Mouse (Mus musculus): ENCODE measurements at regions not wholly inside any gene's neighbourhood (a gene's known extent, or its start where the extent isn't known, plus 50 kb on each side); places are given as distances from the start of the nearest gene placed in this dataset.
A peak's percentile ranks its signal among the peaks of the same experiment; 100 is the strongest.

- Histone ChIP-seq H3K4me3 (ENCODE audit: insufficient read depth, low read length) (no peak overlapping the region), H3K4me1 (ENCODE audit: control insufficient read depth, insufficient read depth, low read length) (peaks cover 20% of the 10 kb centered on the region), H3K27ac (ENCODE audit: insufficient read depth, low read length) (peak overlapping the region; percentile 94)
- no peak for TF ChIP-seq CTCF (IDR thresholded peaks at IDR 0.05; ENCODE audit: borderline replicate concordance, insufficient read depth, low read length)
- no peak for TF ChIP-seq POLR2A (IDR thresholded peaks at IDR 0.05; ENCODE audit: low read depth, low read length)
Observed at GRCm38 (mm10) chr8:103813954-103814591, 287.4 kb upstream of the Cdh5 start.

GRCm38 (mm10) chr8:103816101-103816894, 285.1 kb upstream of the Cdh5 start:
- Histone ChIP-seq H3K27ac (ENCODE audit: insufficient read depth, low read length) (peak overlapping the region; percentile 45), H3K4me1 (ENCODE audit: control insufficient read depth, insufficient read depth, low read length) (peaks cover 19% of the 10 kb centered on the region), H3K4me3 (ENCODE audit: insufficient read depth, low read length) (no peak overlapping the region)
- no peak for TF ChIP-seq CTCF (IDR thresholded peaks at IDR 0.05; ENCODE audit: borderline replicate concordance, insufficient read depth, low read length)
- no peak for TF ChIP-seq POLR2A (IDR thresholded peaks at IDR 0.05; ENCODE audit: low read depth, low read length)

GRCm38 (mm10) chr8:103823541-103823940, 277.9 kb upstream of the Cdh5 start:
- TF ChIP-seq CTCF (IDR thresholded peaks at IDR 0.05; ENCODE audit: borderline replicate concordance, insufficient read depth, low read length) (no peak), POLR2A (IDR thresholded peaks at IDR 0.05; ENCODE audit: low read depth, low read length) (no peak)
- Histone ChIP-seq H3K4me1 (ENCODE audit: control insufficient read depth, insufficient read depth, low read length) (peaks cover 2% of the 10 kb centered on the region; the same call in 1 of the 2 replicates), H3K4me3 (ENCODE audit: insufficient read depth, low read length) (no peak overlapping the region), H3K27ac (ENCODE audit: insufficient read depth, low read length) (peak overlapping the region; percentile 8; the same call in 1 of the 2 replicates)

DNA sequence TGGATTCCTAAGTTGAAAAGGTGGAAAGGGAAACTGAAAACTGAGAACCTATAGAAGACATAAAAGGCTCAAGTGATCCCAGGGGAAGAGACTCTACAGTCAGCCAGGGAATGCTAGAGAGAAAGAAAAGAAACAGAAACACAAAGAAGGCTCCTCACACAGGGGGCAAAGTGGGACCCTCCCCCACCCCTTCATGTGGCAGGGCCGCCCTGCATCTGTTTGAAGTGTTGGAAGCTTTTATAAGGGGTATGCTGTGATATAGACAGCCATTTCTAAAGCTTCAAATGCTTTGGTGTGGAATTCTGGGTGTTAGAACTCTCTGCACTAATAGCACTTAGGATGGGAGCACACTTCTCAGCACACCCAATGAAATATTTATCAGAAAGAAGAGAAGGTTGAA, 276.7 kb upstream of the Cdh5 start:
- no peak for TF ChIP-seq POLR2A (IDR thresholded peaks at IDR 0.05; ENCODE audit: low read depth, low read length)
- TF ChIP-seq CTCF (IDR thresholded peaks at IDR 0.05; ENCODE audit: borderline replicate concordance, insufficient read depth, low read length), result no peak
- peak overlapping the region; percentile 62 for H3K27ac ChIP-seq (ENCODE audit: insufficient read depth, low read length)
- peaks cover 2% of the 10 kb centered on the region; the same call in 1 of the 2 replicates for H3K4me1 ChIP-seq (ENCODE audit: control insufficient read depth, insufficient read depth, low read length)
- H3K4me3 ChIP-seq (ENCODE audit: insufficient read depth, low read length), result no peak overlapping the region

DNA sequence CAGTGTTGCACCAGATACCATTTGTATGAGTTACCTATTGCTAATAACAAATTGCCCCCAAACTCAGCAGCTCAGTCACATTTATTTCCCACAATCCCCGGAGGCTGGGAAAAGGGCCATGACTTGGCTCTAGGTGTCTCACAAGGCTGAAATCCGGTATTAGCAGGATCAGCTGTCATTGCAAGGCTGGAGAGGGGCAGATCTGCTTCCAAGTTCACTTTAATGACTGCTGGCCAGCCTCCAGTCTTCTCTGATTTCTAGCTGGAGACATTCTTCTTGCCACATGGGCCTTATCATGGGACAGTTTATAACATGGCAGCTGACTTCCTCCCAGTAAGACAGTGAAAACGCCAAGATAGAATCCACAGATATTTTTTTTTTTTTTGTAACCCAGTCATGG, 276.1 kb upstream of the Cdh5 start:
- H3K27ac ChIP-seq (ENCODE audit: insufficient read depth, low read length), result peak overlapping the region; percentile 62
- no peak overlapping the region for H3K4me3 ChIP-seq (ENCODE audit: insufficient read depth, low read length)
- TF ChIP-seq CTCF (IDR thresholded peaks at IDR 0.05; ENCODE audit: borderline replicate concordance, insufficient read depth, low read length), result no peak
- TF ChIP-seq POLR2A (IDR thresholded peaks at IDR 0.05; ENCODE audit: low read depth, low read length), result no peak
- peaks cover 2% of the 10 kb centered on the region; the same call in 1 of the 2 replicates for H3K4me1 ChIP-seq (ENCODE audit: control insufficient read depth, insufficient read depth, low read length)

DNA sequence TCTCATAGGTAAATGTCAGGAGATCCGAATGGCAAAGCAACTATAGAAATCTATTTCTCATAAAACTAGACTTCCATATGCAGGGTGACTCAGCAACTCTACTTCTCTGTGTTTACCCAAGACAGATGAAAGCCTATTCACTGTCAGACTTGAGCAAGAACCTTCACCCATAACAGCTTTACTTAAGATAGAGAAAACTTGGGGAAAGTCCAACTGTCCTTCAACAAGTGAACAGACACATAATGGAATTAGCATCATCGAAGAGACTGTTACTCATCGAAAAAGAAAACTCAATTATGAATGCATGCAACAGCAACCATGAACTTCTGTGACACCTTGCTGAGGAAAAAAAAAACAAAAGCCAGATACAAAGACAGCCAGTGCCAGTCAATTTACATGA, 271.0 kb upstream of the Cdh5 start:
- 0 out of 2 replicates have a peak, but pooled peaks cover under 1% of the 10 kb centered on the region for H3K4me1 ChIP-seq (ENCODE audit: control insufficient read depth, insufficient read depth, low read length)
- H3K4me3 ChIP-seq (ENCODE audit: insufficient read depth, low read length), result no peak overlapping the region
- TF ChIP-seq POLR2A (IDR thresholded peaks at IDR 0.05; ENCODE audit: low read depth, low read length) (no peak), CTCF (IDR thresholded peaks at IDR 0.05; ENCODE audit: borderline replicate concordance, insufficient read depth, low read length) (no peak)
- H3K27ac ChIP-seq (ENCODE audit: insufficient read depth, low read length), result peak overlapping the region; percentile 59

GRCm38 (mm10) chr8:103839990-103840389, 261.4 kb upstream of the Cdh5 start:
- TF ChIP-seq POLR2A (IDR thresholded peaks at IDR 0.05; ENCODE audit: low read depth, low read length) (no peak), CTCF (IDR thresholded peaks at IDR 0.05; ENCODE audit: borderline replicate concordance, insufficient read depth, low read length) (no peak)

DNA sequence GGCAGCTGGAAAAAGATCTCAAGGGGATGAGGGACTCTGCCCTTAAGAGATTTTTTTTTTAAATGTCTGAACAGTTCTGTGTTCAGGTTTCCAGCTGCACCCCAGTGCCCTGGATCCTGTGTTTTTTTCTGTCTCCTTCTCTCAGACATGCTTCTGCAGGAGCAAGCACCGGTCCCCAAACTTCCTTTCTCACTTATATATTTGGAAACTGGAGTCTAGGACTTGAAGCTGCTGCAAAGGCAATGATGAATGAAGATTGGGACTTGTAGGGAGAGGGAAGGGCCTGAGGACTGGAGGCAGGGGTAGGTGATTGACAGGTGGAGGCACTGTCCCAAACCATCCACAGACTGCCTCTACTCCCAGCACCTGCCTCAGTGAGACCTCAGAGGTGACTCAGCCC, 255.5 kb upstream of the Cdh5 start:
- H3K4me3 ChIP-seq (ENCODE audit: insufficient read depth, low read length), result no peak overlapping the region
- TF ChIP-seq POLR2A (IDR thresholded peaks at IDR 0.05; ENCODE audit: low read depth, low read length) (no peak), CTCF (IDR thresholded peaks at IDR 0.05; ENCODE audit: borderline replicate concordance, insufficient read depth, low read length) (no peak)
- no peak overlapping the region for H3K27ac ChIP-seq (ENCODE audit: insufficient read depth, low read length)
- H3K4me1 ChIP-seq (ENCODE audit: control insufficient read depth, insufficient read depth, low read length), result no peaks in the 10 kb centered on the region

More at GRCm38 (mm10) chr8:103839990-103840389, 261.4 kb upstream of the Cdh5 start:
- H3K27ac ChIP-seq (ENCODE audit: insufficient read depth, low read length), result no peak overlapping the region
- H3K4me1 ChIP-seq (ENCODE audit: control insufficient read depth, insufficient read depth, low read length), result no peaks in the 10 kb centered on the region
- no peak overlapping the region for H3K4me3 ChIP-seq (ENCODE audit: insufficient read depth, low read length)

GRCm38 (mm10) chr8:103846382-103846976, 254.9 kb upstream of the Cdh5 start:
- H3K4me3 ChIP-seq (ENCODE audit: insufficient read depth, low read length), result no peak overlapping the region
- no peak overlapping the region for H3K27ac ChIP-seq (ENCODE audit: insufficient read depth, low read length)
- TF ChIP-seq CTCF (IDR thresholded peaks at IDR 0.05; ENCODE audit: borderline replicate concordance, insufficient read depth, low read length) (no peak), POLR2A (IDR thresholded peaks at IDR 0.05; ENCODE audit: low read depth, low read length) (no peak)
- no peaks in the 10 kb centered on the region for H3K4me1 ChIP-seq (ENCODE audit: control insufficient read depth, insufficient read depth, low read length)
